Mouse (Mus musculus) small intestine, adult 2 months (tissue): ENCODE results near the gene Agrp.

Experiments used
- CTCF ChIP-seq: fragments of 200-500 bp; IDR thresholded peaks from 2 replicates; pipeline ENCODE4 v1.5.1; 2012; ENCODE audit warnings: low read depth, mild to moderate bottlenecking, control low read depth, inconsistent platforms, low read length, moderate library complexity, mixed read lengths; ENCODE audit not compliant: insufficient replicate concordance, insufficient read length; ENCODE audit errors: extremely low read depth
- POLR2A ChIP-seq: fragments of 200-500 bp; IDR thresholded peaks from 2 replicates; pipeline ENCODE4 v1.6.1; 2012; ENCODE audit warnings: low read depth, mild to moderate bottlenecking, control low read depth, inconsistent platforms, low read length, moderate library complexity

DNA sequence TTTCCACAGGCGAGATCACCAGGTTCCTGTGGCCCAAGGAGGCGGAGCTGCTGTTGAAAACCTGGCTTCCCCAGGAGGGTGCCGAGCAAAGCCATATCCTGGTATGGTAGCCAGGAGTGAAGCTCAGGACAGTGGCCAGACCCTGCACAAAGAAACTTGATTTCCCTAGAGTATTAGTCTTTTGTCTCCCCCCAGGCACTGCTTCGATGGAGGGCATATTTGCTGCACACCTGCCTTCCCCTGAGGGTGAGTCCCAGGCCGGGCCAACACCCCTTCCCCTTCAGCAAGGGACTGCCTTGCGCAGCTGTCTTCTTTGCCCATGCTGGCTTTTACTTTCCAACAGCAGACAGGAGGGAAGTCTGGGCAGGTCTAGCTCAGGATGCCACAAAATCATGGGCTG, 49.4 kb upstream of the Agrp start:
- TF ChIP-seq POLR2A (no peak), CTCF (no peak)
